Mouse (Mus musculus): ENCODE data around the gene Cdk19.

Gene Cdk19

GRCm38 (mm10) chr10:40348566-40349536 lies 9.5 kb downstream of the Cdk19 start:
- peak; percentile 99 for DNase-seq (ENCODE audit: low read depth, low spot score)

DNA sequence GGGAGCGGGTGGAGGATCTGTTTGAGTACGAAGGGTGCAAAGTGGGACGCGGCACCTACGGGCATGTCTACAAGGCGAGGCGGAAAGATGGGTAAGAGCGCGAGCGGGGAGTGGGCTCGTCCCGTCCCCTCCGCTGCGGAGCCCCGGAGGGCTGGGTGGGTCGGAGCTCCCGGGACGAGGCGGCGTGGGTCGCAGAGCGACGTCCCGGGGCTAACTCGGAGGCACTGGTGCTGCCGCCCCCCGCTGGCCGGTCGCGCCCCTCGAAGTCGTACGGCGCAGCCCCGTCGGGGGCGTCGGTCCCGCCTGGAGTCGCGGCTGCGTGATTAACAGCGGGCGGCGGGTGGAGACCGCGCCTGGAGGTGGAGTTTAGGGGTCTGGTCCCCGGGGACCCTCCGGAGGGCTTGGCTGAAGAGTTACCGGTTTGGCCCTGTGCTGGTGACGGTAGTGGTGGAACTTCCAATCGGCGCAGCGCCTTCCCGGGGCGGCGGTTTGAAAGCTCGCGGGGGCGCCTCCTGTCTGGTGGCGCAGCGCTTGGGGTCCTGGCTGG lies 10.3 kb downstream of the Cdk19 start:
- DNase-seq (ENCODE audit: low read depth, low spot score) = peak; percentile 6

DNA sequence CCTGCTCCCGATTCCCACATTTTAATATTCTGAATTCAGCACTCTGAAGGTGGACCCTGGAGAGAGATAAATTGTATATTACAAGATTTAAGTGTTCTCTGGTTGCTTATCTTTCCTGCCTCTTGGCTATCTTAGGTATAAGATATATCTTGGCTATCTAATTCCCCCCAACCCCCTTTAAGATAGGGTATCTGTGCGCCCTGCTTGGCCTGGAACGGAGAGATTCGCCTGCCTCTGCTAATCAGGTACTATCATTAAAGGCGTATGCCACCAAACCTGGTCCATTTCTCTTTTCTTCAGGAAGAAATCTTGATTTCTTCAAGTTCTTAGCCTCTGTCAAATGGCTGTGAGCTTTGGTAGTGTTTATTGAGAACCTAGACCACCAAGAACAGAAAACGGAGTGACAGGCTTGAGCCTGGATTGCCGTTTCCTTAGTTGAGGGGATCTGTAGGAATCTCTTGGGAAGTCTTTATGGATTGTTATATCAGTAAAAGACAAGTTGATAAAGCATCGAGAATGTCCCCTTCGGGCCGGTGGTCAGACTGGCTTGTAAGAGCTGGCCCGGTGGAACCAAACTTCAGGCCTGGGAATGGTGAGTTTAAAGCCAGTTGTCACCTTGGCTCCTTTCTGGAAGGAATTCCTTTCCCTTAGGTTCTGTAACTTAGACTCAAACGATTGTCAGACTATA lies 11.0 kb downstream of the Cdk19 start:
- DNase-seq (ENCODE audit: low read depth, low spot score) = no peak

GRCm38 (mm10) chr10:40351156-40351555 lies 11.8 kb downstream of the Cdk19 start:
- DNase-seq (ENCODE audit: low read depth, low spot score) = no peak

DNA sequence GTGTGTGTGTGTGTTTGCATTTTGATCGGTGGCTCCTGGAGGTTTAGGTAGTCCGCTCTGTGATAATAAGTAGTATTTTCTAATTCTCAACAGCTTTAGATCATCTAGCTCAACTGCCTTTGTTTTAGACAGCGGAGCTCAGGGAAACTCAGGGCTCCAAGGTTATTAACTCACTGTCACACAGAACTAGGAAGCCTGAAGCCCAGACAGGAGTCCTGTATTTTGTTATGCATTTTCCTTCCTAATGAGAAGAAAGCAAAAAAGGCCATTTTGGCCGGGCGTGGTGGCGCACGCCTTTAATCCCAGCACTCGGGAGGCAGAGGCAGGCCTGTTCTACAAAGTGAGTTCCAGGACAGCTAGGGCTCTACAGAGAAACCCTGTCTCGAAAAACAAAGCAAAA lies 14.7 kb downstream of the Cdk19 start:
- DNase-seq (ENCODE audit: low read depth, low spot score) = no peak

DNA sequence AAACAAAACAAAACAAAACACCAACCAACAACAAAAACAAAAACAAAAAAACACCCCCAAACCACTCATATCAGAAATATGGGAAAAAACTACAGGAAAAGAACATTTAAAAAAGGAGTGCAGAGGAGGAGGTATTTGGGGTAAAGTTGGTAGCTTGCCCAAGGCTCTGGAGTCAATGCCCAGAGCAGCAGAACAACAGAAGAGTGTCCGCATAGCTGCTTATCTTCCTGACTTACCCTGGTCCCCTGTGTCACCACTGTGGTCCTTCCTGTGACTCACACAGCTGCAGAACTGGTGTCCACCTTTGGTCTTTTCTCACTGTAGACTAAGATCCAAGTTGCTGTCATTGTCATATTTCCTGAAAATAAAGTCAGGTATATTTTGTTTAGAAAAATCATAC lies 15.2 kb downstream of the Cdk19 start:
- no peak for DNase-seq (ENCODE audit: low read depth, low spot score)

GRCm38 (mm10) chr10:40358166-40358565 lies 18.8 kb downstream of the Cdk19 start:
- no peak for DNase-seq (ENCODE audit: low read depth, low spot score)

- no peak for DNase-seq (ENCODE audit: low read depth, low spot score)
Observed at GRCm38 (mm10) chr10:40359131-40359530, 19.8 kb downstream of the Cdk19 start.

- no peak for DNase-seq (ENCODE audit: low read depth, low spot score)
Observed at GRCm38 (mm10) chr10:40363004-40363403, 23.6 kb downstream of the Cdk19 start.

DNA sequence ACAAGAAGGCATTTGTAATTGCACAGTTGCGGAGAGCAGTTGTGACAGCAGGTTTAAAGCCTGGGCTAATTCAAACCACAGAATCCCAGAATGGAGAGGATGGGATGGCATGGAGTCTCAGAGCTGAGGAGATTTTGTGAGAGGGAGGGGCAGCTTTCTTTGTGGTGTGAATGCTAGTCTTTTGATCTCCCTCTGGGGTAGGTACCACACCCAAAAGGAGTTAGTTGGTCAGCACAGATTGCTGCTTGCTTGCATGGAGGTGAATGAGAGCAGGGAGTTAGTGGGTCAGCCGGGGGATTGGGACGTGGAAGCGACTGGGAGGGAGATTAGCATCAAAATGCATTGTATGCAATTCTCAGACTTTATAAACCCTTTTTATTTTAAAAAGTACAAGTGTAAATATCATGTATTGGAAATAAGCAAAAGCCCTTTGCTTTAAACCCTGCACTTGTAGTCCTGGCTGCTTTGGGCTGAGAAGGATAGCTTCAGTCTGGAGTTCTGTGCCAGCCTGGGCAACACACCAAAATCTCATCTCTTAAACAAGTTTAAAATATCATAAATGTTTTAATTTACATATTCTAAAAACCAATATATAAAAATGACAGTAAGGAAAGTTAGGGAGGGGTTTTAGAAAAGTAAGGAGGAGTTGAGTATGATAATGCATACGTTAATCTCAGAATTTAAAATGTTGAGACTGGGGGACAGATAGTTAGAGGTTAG lies 25.4 kb downstream of the Cdk19 start:
- DNase-seq (ENCODE audit: low read depth, low spot score) = no peak

GRCm38 (mm10) chr10:40365991-40366390 lies 26.6 kb downstream of the Cdk19 start:
- no peak for DNase-seq (ENCODE audit: low read depth, low spot score)

DNA sequence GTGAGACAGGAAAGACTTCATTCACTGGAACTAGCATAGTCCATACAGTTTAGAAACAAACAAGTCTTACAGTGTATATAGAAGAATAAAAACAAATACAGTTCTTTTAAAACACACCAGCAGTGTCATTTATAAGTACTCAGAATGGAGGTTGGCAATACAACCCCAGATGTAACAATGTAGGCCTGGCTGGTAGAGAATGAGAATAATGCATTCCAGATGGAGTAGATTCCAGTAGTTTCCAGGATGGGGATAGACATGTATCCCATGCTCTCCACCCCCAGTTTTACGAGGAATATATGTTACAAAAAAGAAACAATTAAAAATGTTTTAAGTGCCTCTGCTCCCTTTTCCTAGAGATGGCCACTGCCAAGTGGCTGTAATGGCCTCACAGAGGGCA lies 29.2 kb downstream of the Cdk19 start:
- no peak for DNase-seq (ENCODE audit: low read depth, low spot score)

- DNase-seq (ENCODE audit: low read depth, low spot score) = no peak
Observed at GRCm38 (mm10) chr10:40370156-40370555, 30.8 kb downstream of the Cdk19 start.

DNA sequence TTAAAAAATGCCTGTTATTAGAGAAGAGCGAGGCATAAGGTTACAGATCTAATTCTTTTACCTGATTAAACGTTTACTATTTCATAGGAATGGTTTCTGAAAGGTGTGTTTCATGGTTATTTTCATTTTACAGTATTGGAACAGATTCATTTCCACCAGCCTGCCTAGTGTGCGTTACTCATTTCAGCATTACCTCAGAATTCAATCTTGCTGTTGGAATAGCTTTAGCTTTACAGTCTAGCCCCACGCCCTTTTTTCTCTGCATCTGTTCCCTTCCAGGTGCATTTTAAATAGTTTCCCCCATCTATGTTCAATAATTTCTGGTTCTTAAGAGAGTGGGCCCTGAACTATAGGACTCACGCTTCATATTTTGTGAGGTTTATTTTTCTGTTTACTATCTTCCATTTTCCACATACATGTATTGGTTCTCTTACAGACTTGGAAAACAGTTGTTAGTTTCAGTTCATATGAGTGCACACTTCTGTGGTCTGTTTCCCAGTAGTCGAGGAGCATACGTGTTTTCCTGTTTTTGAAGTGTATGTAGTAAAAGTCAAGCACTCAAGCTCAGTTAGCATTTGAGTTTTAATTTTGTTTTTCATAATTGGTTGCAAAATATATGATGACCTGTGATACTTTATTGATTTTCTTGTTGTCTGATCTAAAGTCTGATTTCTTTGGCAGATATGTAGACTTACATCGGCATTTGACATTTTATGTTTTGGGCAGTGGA lies 32.0 kb downstream of the Cdk19 start:
- DNase-seq (ENCODE audit: low read depth, low spot score) = no peak

DNA sequence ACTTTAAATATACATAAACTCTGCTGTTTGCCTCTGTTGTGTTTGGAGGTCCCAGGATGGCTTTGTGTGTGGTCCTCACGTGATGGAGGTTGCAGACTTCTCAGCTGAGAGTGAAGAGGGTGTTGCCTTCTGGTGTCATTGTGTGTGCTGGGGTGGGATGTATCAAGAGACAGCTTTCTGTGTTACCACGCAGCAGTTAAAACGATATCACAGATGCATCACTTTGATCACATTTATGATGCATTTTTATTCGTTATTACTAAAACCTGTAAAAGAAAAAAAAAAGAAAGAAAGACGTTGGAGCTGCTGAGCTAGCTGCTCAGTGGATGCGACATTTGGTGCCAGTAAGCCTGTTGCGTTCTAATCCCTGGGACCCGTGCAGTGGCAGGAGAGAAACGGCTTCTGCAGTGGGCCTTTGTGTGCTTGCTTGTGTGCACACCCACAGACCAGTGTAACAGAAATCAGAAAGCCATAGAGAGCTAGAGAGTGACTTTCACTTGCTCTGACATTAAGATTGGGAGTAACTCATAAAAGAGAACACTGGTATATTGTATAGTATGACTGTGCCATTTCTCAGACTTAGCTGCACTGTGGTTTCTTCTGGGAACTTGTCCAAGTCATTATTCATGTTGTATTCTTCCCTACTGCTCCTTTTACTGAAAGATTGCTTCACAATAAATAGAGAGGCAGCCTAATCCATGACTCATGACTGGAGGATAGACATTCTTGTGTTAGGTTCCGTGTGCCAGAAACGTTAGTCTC lies 32.7 kb downstream of the Cdk19 start:
- no peak for DNase-seq (ENCODE audit: low read depth, low spot score)

- no peak for DNase-seq (ENCODE audit: low read depth, low spot score)
Observed at GRCm38 (mm10) chr10:40373749-40374148, 34.4 kb downstream of the Cdk19 start.

- DNase-seq (ENCODE audit: low read depth, low spot score) = no peak
Observed at GRCm38 (mm10) chr10:40374828-40375227, 35.5 kb downstream of the Cdk19 start.

- no peak for DNase-seq (ENCODE audit: low read depth, low spot score)
Observed at GRCm38 (mm10) chr10:40376286-40376685, 36.9 kb downstream of the Cdk19 start.

GRCm38 (mm10) chr10:40378284-40378683 lies 38.9 kb downstream of the Cdk19 start:
- DNase-seq (ENCODE audit: low read depth, low spot score) = no peak

GRCm38 (mm10) chr10:40379682-40380081 lies 40.3 kb downstream of the Cdk19 start:
- no peak for DNase-seq (ENCODE audit: low read depth, low spot score)
